Mouse (Mus musculus) embryonic facial prominence, embryonic 11.5 days (tissue): ENCODE data around the gene Lmo2. TPM values are rescaled to one million over a fixed set of nuclear protein-coding genes. Genes with fewer than 3 reads are reported as not detected.
A peak's percentile ranks its signal among the peaks of the same experiment; 100 is the strongest.
"Not testable (repeated sequence)": the region's sequence is repeated elsewhere in the genome, so short reads cannot be mapped to it uniquely, and the experiment has no call there.

Experiments
- ATAC-seq: fragments of 200-750 bp; cut with Nextera tagmentation; replicated peaks from 2 replicates; pipeline ENCODE4 v1.8.0; 2017; ENCODE audit warnings: low read depth; ENCODE audit not compliant: insufficient number of reproducible peaks, low FRiP score, low TSS enrichment
- DNase-seq: peaks from one replicate; pipeline ENCODE4 v3.0.0-alpha.2; 2015; ENCODE audit warnings: low spot score
- H3K27ac ChIP-seq: fragments of 300-500 bp; sonication (generic); replicated peaks from 2 replicates; pipeline ENCODE4 v1.5.1; 2014; ENCODE audit warnings: mild to moderate bottlenecking, low read depth, low read length, control low read depth
- H3K27me3 ChIP-seq: fragments of 300-500 bp; sonication (generic); 2 replicates; pipeline ENCODE4 v1.6.1; 2014; ENCODE audit warnings: mild to moderate bottlenecking, low read length, moderate library complexity, mixed read lengths; ENCODE audit not compliant: control insufficient read depth, insufficient read depth
- H3K36me3 ChIP-seq: fragments of 300-500 bp; sonication (generic); replicated peaks from 2 replicates; pipeline ENCODE4 v1.6.1; 2014; ENCODE audit warnings: low read depth, mild to moderate bottlenecking, low read length, moderate library complexity, mixed read lengths; ENCODE audit not compliant: control insufficient read depth, insufficient read depth
- H3K4me1 ChIP-seq: fragments of 300-500 bp; sonication (generic); 2 replicates; pipeline ENCODE4 v1.6.1; 2014; ENCODE audit warnings: low read length, mixed read lengths; ENCODE audit not compliant: control insufficient read depth, insufficient read depth
- H3K4me2 ChIP-seq: fragments of 300-500 bp; sonication (generic); 2 replicates; pipeline ENCODE4 v1.6.1; 2014; ENCODE audit warnings: low read depth, mild to moderate bottlenecking, control low read depth, low read length, moderate library complexity
- H3K4me3 ChIP-seq: fragments of 300-500 bp; sonication (generic); 2 replicates; pipeline ENCODE4 v1.5.1; 2014; ENCODE audit warnings: low read depth, low read length, control low read depth
- H3K9ac ChIP-seq: fragments of 300-500 bp; sonication (generic); replicated peaks from 2 replicates; pipeline ENCODE4 v1.6.1; 2014; ENCODE audit warnings: mild to moderate bottlenecking, control low read depth, low read length
- H3K9me3 ChIP-seq: fragments of 300-500 bp; sonication (generic); replicated peaks from 2 replicates; pipeline ENCODE4 v1.6.1; 2016; ENCODE audit warnings: mild to moderate bottlenecking, low read length, inconsistent platforms, mixed read lengths; ENCODE audit not compliant: control insufficient read depth
- WGBS: fragments of 180-500 bp; shearing (Covaris S2); extraction: QIAGEN DNeasy Blood & Tissue Kit; methylation state at CpG from one replicate; pipeline ENCODE4 v1.1.7; 2014; 5-methylcytosine and 5-hydroxymethylcytosine counted together
- polyA plus RNA-seq: library from polyadenylated mRNA; unstranded; fragments of >200 nt; fragmentation: Nextera tagmentation; extraction: Ambion mirVana; gene quantifications from 2 replicates; pipeline ENCODE4 v1.2.1, GENCODE M21; 2014

Gene Lmo2
- polyA plus RNA-seq, 1 experiment from 2014 or later: 16.2 TPM

DNA sequence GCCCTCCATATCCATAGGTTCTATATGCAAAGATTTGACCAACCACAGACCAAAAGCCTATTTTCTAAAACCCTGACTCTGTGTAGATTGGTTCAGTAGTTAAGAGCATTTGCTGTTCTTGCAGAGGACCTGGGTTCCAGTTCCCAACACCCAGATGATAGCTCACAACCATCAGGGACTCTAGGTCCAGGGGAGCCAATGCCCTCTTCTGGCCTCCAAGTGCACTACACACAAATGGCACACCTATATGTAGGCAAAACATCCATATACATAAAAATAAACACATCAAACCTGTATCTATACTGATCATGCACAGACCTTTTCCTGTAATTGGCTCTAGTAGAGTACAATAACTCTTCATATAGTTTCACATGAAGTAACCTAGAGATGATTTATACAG lies 33.5 kb downstream of the Lmo2 start:
- no peak overlapping the region for H3K9ac ChIP-seq

GRCm38 (mm10) chr2:103992162-103992561 lies 34.4 kb downstream of the Lmo2 start:
- 69% methylated on average over 9 of the region's 9 CpGs for WGBS
- H3K9me3 ChIP-seq: no peaks in the 10 kb centered on the region
- no peak for DNase-seq
- no peaks in the 10 kb centered on the region for H3K4me1 ChIP-seq
- H3K27me3 ChIP-seq: no peaks in the 10 kb centered on the region
- no peaks in the 10 kb centered on the region for H3K36me3 ChIP-seq
- H3K27ac ChIP-seq: no peak overlapping the region
- ATAC-seq: no peak
- H3K9ac ChIP-seq: no peak overlapping the region
- no peak overlapping the region for H3K4me2 ChIP-seq
- no peak overlapping the region for H3K4me3 ChIP-seq

More for the DNA sequence above, 33.5 kb downstream of the Lmo2 start:
- H3K4me1 ChIP-seq: no peaks in the 10 kb centered on the region
- H3K36me3 ChIP-seq: no peaks in the 10 kb centered on the region
- H3K27me3 ChIP-seq: no peaks in the 10 kb centered on the region
- ATAC-seq: no peak
- H3K9me3 ChIP-seq: no peaks in the 10 kb centered on the region
- DNase-seq: no peak
- no peak overlapping the region for H3K4me3 ChIP-seq
- H3K27ac ChIP-seq: no peak overlapping the region
- H3K4me2 ChIP-seq: no peak overlapping the region

- no peak overlapping the region for H3K4me2 ChIP-seq
- DNase-seq (no peak), ATAC-seq (no peak)
- H3K27ac ChIP-seq: no peak overlapping the region
- H3K4me1 ChIP-seq: no peaks in the 10 kb centered on the region
- H3K4me3 ChIP-seq: no peak overlapping the region
- H3K27me3 ChIP-seq: no peaks in the 10 kb centered on the region
- H3K9ac ChIP-seq: no peak overlapping the region
- H3K36me3 ChIP-seq: no peaks in the 10 kb centered on the region
- 19% methylated on average over 17 of the region's 17 CpGs for WGBS
- H3K9me3 ChIP-seq: no peaks in the 10 kb centered on the region
Observed at GRCm38 (mm10) chr2:103992618-103993332, 35.0 kb downstream of the Lmo2 start.

DNA sequence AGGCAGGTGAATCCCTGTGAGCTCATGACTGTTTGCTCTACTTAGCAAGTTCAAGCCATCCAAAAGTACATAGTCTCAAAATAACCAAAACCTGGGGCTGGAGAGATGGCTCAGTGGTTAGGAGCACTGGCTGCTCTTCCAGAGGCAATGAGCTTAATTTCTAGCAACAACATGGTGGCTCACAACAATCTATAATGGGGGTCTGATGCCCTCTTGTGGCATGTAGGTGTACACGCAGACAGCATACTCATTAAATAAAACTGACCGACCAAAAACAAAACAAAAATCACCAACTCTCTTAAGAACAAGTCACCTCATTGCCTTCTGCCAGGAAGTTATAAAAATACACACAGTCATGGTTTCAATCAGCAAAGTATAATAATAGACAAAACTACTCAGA lies 43.3 kb downstream of the Lmo2 start:
- no peaks in the 10 kb centered on the region for H3K36me3 ChIP-seq
- H3K9ac ChIP-seq: no peak overlapping the region
- no peaks in the 10 kb centered on the region for H3K4me1 ChIP-seq
- no peak overlapping the region for H3K4me2 ChIP-seq
- H3K27me3 ChIP-seq: no peaks in the 10 kb centered on the region
- peak; percentile 41 for DNase-seq
- 22% methylated on average over 2 of the region's 2 CpGs for WGBS
- H3K9me3 ChIP-seq: no peaks in the 10 kb centered on the region
- H3K27ac ChIP-seq: no peak overlapping the region
- ATAC-seq: no peak
- H3K4me3 ChIP-seq: no peak overlapping the region

DNA sequence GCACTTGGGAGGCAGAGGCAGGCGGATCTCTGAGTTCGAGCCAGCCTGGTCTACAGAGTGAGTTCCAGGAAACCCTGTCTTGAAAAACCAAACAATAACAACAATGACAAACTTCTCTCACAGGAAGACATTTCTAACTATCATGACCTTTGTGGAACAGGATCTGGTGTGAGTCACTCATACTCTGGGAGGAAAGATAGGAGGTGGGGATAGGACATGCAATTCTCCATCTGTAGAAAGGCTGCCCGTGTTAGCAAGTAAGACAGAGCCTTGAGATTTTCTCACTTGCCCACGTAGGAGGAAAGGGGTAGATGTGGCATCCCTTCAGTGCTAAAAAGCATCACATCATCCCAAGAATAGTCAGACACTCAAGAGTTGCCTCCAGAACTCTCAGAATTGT lies 44.1 kb downstream of the Lmo2 start:
- Histone ChIP-seq H3K4me2 (no peak overlapping the region), H3K4me3 (no peak overlapping the region), H3K9me3 (no peaks in the 10 kb centered on the region), H3K36me3 (no peaks in the 10 kb centered on the region), H3K27ac (no peak overlapping the region), H3K9ac (no peak overlapping the region), H3K27me3 (no peaks in the 10 kb centered on the region), H3K4me1 (no peaks in the 10 kb centered on the region)
- ATAC-seq (no peak), DNase-seq (no peak)
- 79% methylated on average over 4 of the region's 4 CpGs for WGBS

DNA sequence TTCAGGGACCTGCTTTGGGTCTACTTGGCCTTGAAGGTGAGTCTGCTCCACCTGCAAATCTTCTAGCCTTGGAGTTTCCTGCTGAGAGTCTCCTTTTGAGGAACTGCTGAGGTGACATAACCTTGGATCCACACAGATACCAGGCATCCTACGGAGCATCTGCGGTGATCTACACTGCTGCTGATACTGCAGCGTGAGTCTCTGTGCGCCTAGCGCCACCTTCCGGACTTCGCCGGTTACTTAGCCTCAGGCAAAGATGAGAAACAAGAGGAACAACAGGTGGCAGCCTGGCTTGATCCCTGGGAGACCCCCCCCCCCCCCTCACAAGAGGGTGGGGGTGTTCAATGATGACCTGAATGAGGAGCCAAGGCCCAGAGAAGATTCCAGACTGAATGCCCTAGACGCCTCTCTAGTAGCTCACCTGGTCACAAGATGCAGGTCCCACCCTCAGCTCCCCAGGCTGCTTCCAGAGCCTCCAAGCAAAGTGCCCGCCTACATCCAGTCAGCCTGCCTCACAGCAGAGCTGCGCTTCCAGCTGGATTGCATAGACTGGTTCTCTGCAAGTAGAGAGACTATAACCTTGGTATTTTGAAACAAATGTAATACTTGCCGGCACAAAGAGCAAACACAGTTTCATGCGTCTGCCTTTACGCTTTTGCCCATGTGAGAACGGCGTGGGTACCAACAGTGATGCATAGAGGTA lies 45.1 kb downstream of the Lmo2 start:
- 34% methylated on average over 16 of the region's 16 CpGs for WGBS
- Histone ChIP-seq H3K4me1 (no peaks in the 10 kb centered on the region), H3K4me3 (no peak overlapping the region), H3K36me3 (no peaks in the 10 kb centered on the region), H3K9me3 (no peaks in the 10 kb centered on the region), H3K9ac (no peak overlapping the region), H3K27me3 (no peaks in the 10 kb centered on the region), H3K4me2 (no peak overlapping the region), H3K27ac (no peak overlapping the region)
- DNase-seq (peak; percentile 64), ATAC-seq (no peak)

- Histone ChIP-seq H3K27ac (no peak overlapping the region), H3K4me2 (no peak overlapping the region), H3K27me3 (no peaks in the 10 kb centered on the region), H3K4me1 (no peaks in the 10 kb centered on the region), H3K9ac (no peak overlapping the region), H3K4me3 (no peak overlapping the region), H3K9me3 (no peaks in the 10 kb centered on the region), H3K36me3 (no peaks in the 10 kb centered on the region)
- no peak for ATAC-seq
- DNase-seq: no peak
- 72% methylated on average over 7 of the region's 7 CpGs for WGBS
Observed at GRCm38 (mm10) chr2:104007793-104008519, 50.2 kb downstream of the Lmo2 start.

DNA sequence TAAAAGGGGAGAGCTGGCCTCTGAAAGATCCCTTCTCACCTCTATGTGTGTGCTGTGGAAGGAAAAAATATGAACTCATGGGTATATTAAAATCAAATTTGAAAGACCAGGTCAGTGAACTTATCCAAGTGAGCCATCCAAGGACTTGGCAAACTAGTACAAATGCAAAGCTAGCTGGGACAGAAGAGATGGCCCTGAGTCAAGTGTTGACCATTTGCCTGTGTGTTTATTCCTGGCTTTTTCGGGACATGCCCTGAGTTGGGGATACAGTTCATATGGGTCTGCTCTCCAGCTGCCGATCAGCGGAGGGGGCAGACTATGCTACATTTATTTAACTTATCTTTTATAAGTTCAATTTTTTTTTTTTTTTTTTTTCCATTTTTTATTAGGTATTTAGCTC lies 51.1 kb downstream of the Lmo2 start:
- not testable (repeated sequence) for H3K4me3 ChIP-seq, H3K27me3 ChIP-seq, H3K27ac ChIP-seq, H3K4me1 ChIP-seq, H3K4me2 ChIP-seq, ATAC-seq, H3K9me3 ChIP-seq, DNase-seq, H3K36me3 ChIP-seq, H3K9ac ChIP-seq
- 90% methylated on average over 3 of the region's 3 CpGs for WGBS
